Mouse (Mus musculus): ENCODE measurements at regions not wholly inside any gene's neighbourhood (a gene's known extent, or its start where the extent isn't known, plus 50 kb on each side); places are given as distances from the start of the nearest gene placed in this dataset.

DNA sequence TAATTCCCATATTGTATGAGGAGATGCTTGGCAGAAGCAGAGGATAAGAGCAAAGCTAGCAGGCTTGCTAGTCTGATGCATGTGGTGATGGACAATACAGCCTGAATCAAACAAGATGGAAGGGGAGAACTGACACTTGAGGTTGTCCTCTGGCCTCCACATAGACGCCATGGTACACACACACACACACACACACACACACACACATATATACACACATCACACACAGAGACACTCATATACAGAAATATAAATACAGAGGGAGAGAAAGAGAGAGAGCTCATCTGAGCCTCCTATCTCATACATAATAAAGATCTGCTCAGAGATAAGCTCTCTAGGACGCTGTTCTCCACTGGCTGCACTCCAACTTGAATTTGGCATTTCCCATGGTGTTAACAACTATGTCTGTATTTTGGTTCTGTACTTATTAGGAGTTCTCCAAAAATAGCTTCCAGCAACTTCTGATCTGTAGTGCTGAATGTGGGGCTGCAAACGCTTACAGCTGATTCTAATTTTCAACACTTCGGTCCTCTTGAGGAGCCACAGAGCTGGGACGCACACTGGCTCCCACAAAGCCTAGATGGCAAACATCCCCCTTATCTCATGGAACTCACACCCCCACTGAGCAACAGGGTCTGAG lies 219.0 kb downstream of the Lpin1 start:
- Histone ChIP-seq H3K27ac (ENCODE audit: low read depth) (no peak overlapping the region), H3K36me3 (replicated peaks; ENCODE audit: insufficient read depth, low read length) (no peaks in the 10 kb centered on the region), H3K9ac (replicated peaks) (no peak overlapping the region), H3K4me1 (ENCODE audit: insufficient read depth) (no peaks in the 10 kb centered on the region), H3K4me3 (ENCODE audit: low read depth, low read length) (no peak overlapping the region), H3K4me2 (ENCODE audit: low read depth, low read length) (no peak overlapping the region), H3K9me3 (ENCODE audit: low read length) (no peaks in the 10 kb centered on the region; the same call in 1 of the 2 replicates), H3K27me3 (ENCODE audit: insufficient read depth, low read length) (no peaks in the 10 kb centered on the region)
- TF ChIP-seq CTCF (IDR thresholded peaks at IDR 0.05; ENCODE audit: low read depth) = no peak
- TF ChIP-seq EP300 (IDR thresholded peaks at IDR 0.05; ENCODE audit: low read depth) = no peak
- WGBS (ENCODE audit: insufficient replicate concordance) = 59% methylated on average over 5 of the region's 5 CpGs
- ATAC-seq = no peak
- no peak for DNase-seq

DNA sequence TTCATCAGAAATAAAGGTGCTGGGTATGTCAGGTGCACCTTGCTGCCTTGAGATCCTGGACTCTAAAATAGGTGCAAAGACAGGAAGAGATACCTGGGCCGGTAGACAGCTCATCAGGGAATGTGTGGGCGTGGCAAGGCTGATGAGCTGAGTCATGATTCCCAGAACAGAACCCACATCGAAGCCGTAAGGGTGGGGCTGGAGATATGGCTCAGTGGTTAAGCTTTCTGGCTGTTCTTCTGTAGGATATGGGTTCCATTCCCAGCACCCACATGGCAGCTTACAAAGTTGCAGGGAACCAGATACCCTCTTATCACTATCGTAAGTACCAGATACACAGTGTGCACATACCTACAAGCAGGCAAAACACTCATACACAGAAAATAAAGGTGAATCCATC lies 219.6 kb downstream of the Lpin1 start:
- H3K27me3 ChIP-seq (ENCODE audit: insufficient read depth, low read length) = no peaks in the 10 kb centered on the region
- H3K4me1 ChIP-seq (ENCODE audit: insufficient read depth) = no peaks in the 10 kb centered on the region
- DNase-seq (no peak), ATAC-seq (no peak)
- TF ChIP-seq CTCF (IDR thresholded peaks at IDR 0.05; ENCODE audit: low read depth) (no peak), EP300 (IDR thresholded peaks at IDR 0.05; ENCODE audit: low read depth) (no peak)
- H3K4me3 ChIP-seq (ENCODE audit: low read depth, low read length) = no peak overlapping the region
- no peaks in the 10 kb centered on the region for H3K36me3 ChIP-seq (replicated peaks; ENCODE audit: insufficient read depth, low read length)
- no peak overlapping the region for H3K27ac ChIP-seq (ENCODE audit: low read depth)
- H3K9ac ChIP-seq (replicated peaks) = no peak overlapping the region
- 66% methylated on average over 5 of the region's 5 CpGs for WGBS (ENCODE audit: insufficient replicate concordance)
- no peaks in the 10 kb centered on the region; the same call in 1 of the 2 replicates for H3K9me3 ChIP-seq (ENCODE audit: low read length)
- no peak overlapping the region for H3K4me2 ChIP-seq (ENCODE audit: low read depth, low read length)

DNA sequence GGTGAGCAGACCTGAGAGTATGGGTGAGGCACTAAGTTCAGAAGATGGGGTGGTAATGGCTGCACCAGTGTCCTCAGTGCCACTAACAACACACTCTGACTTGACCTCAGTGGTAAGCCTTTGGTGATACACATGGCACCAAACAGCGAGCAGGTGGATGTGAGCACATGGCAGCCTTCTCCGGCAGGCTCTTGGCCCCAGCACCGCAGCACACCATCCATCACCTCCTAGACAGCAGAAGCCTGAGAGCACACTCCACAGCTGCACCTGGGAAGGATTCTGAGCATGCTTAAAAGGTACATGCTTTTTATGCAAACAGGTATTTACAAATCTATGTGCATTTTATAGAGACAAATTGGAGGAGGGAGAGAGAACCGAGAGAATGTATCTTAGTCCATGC lies 223.7 kb downstream of the Lpin1 start:
- no peak for TF ChIP-seq EP300 (IDR thresholded peaks at IDR 0.05; ENCODE audit: low read depth)
- TF ChIP-seq CTCF (IDR thresholded peaks at IDR 0.05; ENCODE audit: low read depth) = no peak
- Histone ChIP-seq H3K9ac (replicated peaks) (no peak overlapping the region), H3K36me3 (replicated peaks; ENCODE audit: insufficient read depth, low read length) (no peaks in the 10 kb centered on the region), H3K27me3 (ENCODE audit: insufficient read depth, low read length) (no peaks in the 10 kb centered on the region), H3K4me1 (ENCODE audit: insufficient read depth) (no peaks in the 10 kb centered on the region), H3K4me2 (ENCODE audit: low read depth, low read length) (no peak overlapping the region), H3K27ac (ENCODE audit: low read depth) (no peak overlapping the region), H3K9me3 (ENCODE audit: low read length) (no peaks in the 10 kb centered on the region), H3K4me3 (ENCODE audit: low read depth, low read length) (no peak overlapping the region)
- ATAC-seq = no peak
- 74% methylated on average over 4 of the region's 4 CpGs for WGBS (ENCODE audit: insufficient replicate concordance)
- no peak for DNase-seq

DNA sequence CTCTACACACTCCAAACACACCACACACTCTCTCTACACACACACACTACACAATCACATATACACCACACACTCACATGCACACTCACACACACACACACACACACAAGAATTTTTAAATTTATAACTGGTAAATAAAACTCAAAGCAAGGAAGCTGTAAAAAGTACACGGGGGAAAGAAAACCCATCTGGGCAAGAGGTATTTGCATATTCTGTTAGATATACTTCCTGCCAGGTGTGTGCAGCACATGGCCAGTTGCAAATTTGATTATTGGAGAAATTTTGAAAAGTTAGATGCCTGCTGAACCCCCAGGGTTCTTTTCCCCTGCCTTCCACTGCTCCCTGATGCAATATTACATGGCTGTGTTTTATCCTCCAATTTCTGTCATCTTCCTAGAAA lies 226.4 kb downstream of the Lpin1 start:
- Histone ChIP-seq H3K9ac (replicated peaks) (no peak overlapping the region), H3K36me3 (replicated peaks; ENCODE audit: insufficient read depth, low read length) (no peaks in the 10 kb centered on the region), H3K4me1 (ENCODE audit: insufficient read depth) (no peaks in the 10 kb centered on the region), H3K9me3 (ENCODE audit: low read length) (no peaks in the 10 kb centered on the region), H3K4me2 (ENCODE audit: low read depth, low read length) (no peak overlapping the region), H3K27ac (ENCODE audit: low read depth) (peak overlapping the region; percentile 81; the same call in 1 of the 2 replicates), H3K4me3 (ENCODE audit: low read depth, low read length) (no peak overlapping the region), H3K27me3 (ENCODE audit: insufficient read depth, low read length) (no peaks in the 10 kb centered on the region)
- TF ChIP-seq EP300 (IDR thresholded peaks at IDR 0.05; ENCODE audit: low read depth) (no peak; the same call in 1 of the 2 replicates), CTCF (IDR thresholded peaks at IDR 0.05; ENCODE audit: low read depth) (no peak)
- ATAC-seq (0 out of 2 replicates have a peak, but pooled peaks have one; percentile 21), DNase-seq (no peak)
- 71% methylated on average over 1 of the region's 1 CpGs for WGBS (ENCODE audit: insufficient replicate concordance)

DNA sequence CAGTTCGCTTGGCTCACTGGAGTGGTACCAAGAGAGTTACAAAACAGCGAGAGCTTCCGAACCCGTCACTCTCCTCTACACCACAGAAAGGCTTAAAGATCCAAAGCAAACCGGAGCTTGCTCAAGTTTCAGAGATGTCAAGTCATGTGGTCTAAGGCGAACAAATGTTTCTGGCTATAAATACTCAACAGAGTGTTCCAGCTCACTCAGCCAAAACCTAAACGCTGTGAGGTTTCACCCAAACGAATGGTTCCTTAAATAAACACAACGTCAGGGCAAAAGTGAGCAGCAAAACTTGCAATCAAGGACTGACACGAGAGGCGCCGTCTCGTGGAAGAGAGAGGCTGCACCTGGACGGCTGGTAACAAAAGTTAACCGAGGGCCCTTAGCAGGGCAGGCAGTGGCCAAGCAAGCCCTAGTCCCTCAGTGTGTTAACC lies 227.2 kb downstream of the Lpin1 start:
- Histone ChIP-seq H3K9me3 (ENCODE audit: low read length) (no peaks in the 10 kb centered on the region), H3K36me3 (replicated peaks; ENCODE audit: insufficient read depth, low read length) (no peaks in the 10 kb centered on the region), H3K4me2 (ENCODE audit: low read depth, low read length) (no peak overlapping the region), H3K4me1 (ENCODE audit: insufficient read depth) (no peaks in the 10 kb centered on the region), H3K27ac (ENCODE audit: low read depth) (peak overlapping the region; percentile 81), H3K4me3 (ENCODE audit: low read depth, low read length) (no peak overlapping the region), H3K27me3 (ENCODE audit: insufficient read depth, low read length) (no peaks in the 10 kb centered on the region), H3K9ac (replicated peaks) (no peak overlapping the region)
- peak; percentile 21 for DNase-seq
- 62% methylated on average over 15 of the region's 15 CpGs for WGBS (ENCODE audit: insufficient replicate concordance)
- TF ChIP-seq EP300 (IDR thresholded peaks at IDR 0.05; ENCODE audit: low read depth) (0 out of 2 replicates have a peak, but pooled peaks have one; percentile 12), CTCF (IDR thresholded peaks at IDR 0.05; ENCODE audit: low read depth) (peak; percentile 33)
- peak; percentile 62 for ATAC-seq

DNA sequence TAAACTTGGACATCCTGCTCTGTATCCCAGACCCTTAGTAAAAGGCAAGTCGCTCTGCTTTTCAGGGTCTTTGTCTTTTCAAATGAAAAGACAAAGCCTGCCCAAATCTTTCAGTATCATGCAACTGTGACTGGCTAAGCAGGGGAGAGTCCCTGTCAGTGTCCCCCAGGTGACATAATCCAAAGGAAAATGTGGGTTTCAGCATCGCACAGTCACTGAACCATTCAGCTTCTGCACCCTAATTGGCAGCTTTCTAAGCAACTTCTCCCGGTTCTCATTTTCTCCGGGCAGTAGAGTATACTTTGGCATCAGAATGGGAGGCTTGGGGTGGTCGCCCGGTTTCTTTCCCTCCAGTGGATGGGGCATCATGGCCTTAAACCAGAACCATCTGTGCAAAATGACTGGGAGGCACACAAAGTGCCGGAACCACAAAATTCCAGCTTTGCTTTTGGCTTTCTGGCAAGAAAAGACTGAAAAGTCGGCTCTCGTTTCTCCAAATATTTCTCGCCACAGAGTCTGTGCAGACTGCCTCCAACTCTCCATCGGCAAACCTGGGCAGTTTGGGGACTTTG lies 228.3 kb downstream of the Lpin1 start:
- Histone ChIP-seq H3K4me3 (ENCODE audit: low read depth, low read length) (no peak overlapping the region), H3K27me3 (ENCODE audit: insufficient read depth, low read length) (no peaks in the 10 kb centered on the region), H3K9me3 (ENCODE audit: low read length) (no peaks in the 10 kb centered on the region), H3K4me1 (ENCODE audit: insufficient read depth) (no peaks in the 10 kb centered on the region), H3K4me2 (ENCODE audit: low read depth, low read length) (no peak overlapping the region), H3K36me3 (replicated peaks; ENCODE audit: insufficient read depth, low read length) (no peaks in the 10 kb centered on the region), H3K27ac (ENCODE audit: low read depth) (peak overlapping the region; percentile 81; the same call in 1 of the 2 replicates), H3K9ac (replicated peaks) (no peak overlapping the region)
- WGBS (ENCODE audit: insufficient replicate concordance) = 80% methylated on average over 11 of the region's 11 CpGs
- TF ChIP-seq CTCF (IDR thresholded peaks at IDR 0.05; ENCODE audit: low read depth) (no peak), EP300 (IDR thresholded peaks at IDR 0.05; ENCODE audit: low read depth) (no peak)
- ATAC-seq (no peak), DNase-seq (no peak)
